Mouse (Mus musculus): ENCODE measurements at regions not wholly inside any gene's neighbourhood (a gene's known extent, or its start where the extent isn't known, plus 50 kb on each side); places are given as distances from the start of the nearest gene placed in this dataset.
A peak's percentile ranks its signal among the peaks of the same experiment; 100 is the strongest.
"Not testable (repeated sequence)": the region's sequence is repeated elsewhere in the genome, so short reads cannot be mapped to it uniquely, and the experiment has no call there.

- DNase-seq (ENCODE audit: low spot score) = no peak
Observed at GRCm38 (mm10) chr11:13170449-13170848, 705.7 kb upstream of the Cobl start.

- DNase-seq (ENCODE audit: low spot score) = no peak
Observed at GRCm38 (mm10) chr11:13151901-13152300, 687.1 kb upstream of the Cobl start.

GRCm38 (mm10) chr11:13142721-13143120, 678.0 kb upstream of the Cobl start:
- not testable (repeated sequence) for DNase-seq (ENCODE audit: low spot score)

- DNase-seq (ENCODE audit: low spot score) = peak; percentile 22
Observed at GRCm38 (mm10) chr11:13126808-13127207, 662.0 kb upstream of the Cobl start.

GRCm38 (mm10) chr11:13112486-13112885, 647.7 kb upstream of the Cobl start:
- DNase-seq (ENCODE audit: low spot score) = no peak

All from retina, embryonic 14.5 days (tissue).